Mouse (Mus musculus) limb, embryonic 15.5 days (tissue): ENCODE results near the gene Suco. TPM values are rescaled to one million over a fixed set of nuclear protein-coding genes. Genes with fewer than 3 reads are reported as not detected.

Experiments
- ATAC-seq: fragments of 200-750 bp; cut with Nextera tagmentation; 2 replicates; pipeline ENCODE4 v1.8.0; 2017; ENCODE audit warnings: low read depth, moderate TSS enrichment; ENCODE audit not compliant: insufficient number of reproducible peaks, low FRiP score, low TSS enrichment
- H3K27ac ChIP-seq: fragments of 300-500 bp; sonication (generic); 2 replicates; pipeline ENCODE4 v1.5.1; 2015; ENCODE audit warnings: moderate library complexity, mild to moderate bottlenecking, inconsistent platforms
- H3K27me3 ChIP-seq: fragments of 300-500 bp; sonication (generic); 2 replicates; pipeline ENCODE4 v1.6.1; 2015; ENCODE audit warnings: inconsistent platforms
- H3K36me3 ChIP-seq: fragments of 300-500 bp; sonication (generic); 2 replicates; pipeline ENCODE4 v1.6.1; 2015; ENCODE audit warnings: inconsistent platforms
- H3K4me1 ChIP-seq: fragments of 300-500 bp; sonication (generic); 2 replicates; pipeline ENCODE4 v1.6.1; 2015; ENCODE audit warnings: inconsistent platforms
- H3K4me2 ChIP-seq: fragments of 300-500 bp; sonication (generic); 2 replicates; pipeline ENCODE4 v1.6.1; 2015; ENCODE audit warnings: mild to moderate bottlenecking, inconsistent platforms
- H3K4me3 ChIP-seq: fragments of 300-500 bp; sonication (generic); 2 replicates; pipeline ENCODE4 v1.5.1; 2015; ENCODE audit warnings: mild to moderate bottlenecking, inconsistent platforms
- H3K9ac ChIP-seq: fragments of 300-500 bp; sonication (generic); 2 replicates; pipeline ENCODE4 v1.6.1; 2015; ENCODE audit warnings: inconsistent platforms
- H3K9me3 ChIP-seq: fragments of 300-500 bp; sonication (generic); 2 replicates; pipeline ENCODE4 v1.6.1; 2016; ENCODE audit warnings: inconsistent platforms
- WGBS: fragments of 180-500 bp; shearing (Covaris S2); methylation state at CpG from one replicate; pipeline ENCODE4 v1.1.7; 2015; 5-methylcytosine and 5-hydroxymethylcytosine counted together
- polyA plus RNA-seq: library from polyadenylated mRNA; unstranded; fragments of >200 nt; fragmentation: Nextera tagmentation; extraction: Ambion mirVana; gene quantifications from 2 replicates; pipeline ENCODE4 v1.2.1, GENCODE M21; 2015

Suco gene
- polyA plus RNA-seq, 1 experiment from 2014 or later = 23.3 TPM

DNA sequence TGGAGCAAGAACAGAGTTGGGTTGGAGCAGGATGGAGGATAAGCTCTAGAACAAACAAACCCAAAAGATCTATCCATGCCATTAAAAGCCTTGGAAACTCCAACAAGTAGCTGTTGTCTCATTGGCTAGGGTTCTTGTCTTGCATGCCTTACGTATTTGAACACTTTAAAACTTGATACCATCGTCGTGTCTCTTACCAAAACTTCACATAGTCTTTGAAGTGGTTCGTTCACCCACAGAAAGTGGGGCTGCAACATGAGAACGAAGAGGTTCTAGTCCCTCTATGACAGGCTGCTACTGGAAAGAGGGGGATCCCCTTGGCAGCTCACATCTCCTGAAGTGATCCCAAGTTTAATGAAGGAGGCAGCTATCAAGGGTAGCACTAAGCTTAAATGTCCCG lies 101.3 kb downstream of the Suco start:
- no peak overlapping the region for H3K9ac ChIP-seq
- H3K27ac ChIP-seq = no peak overlapping the region
- H3K27me3 ChIP-seq = no peaks in the 10 kb centered on the region
- H3K4me1 ChIP-seq = no peaks in the 10 kb centered on the region
- ATAC-seq = no peak
- H3K36me3 ChIP-seq = no peaks in the 10 kb centered on the region
- H3K9me3 ChIP-seq = no peaks in the 10 kb centered on the region
- WGBS = 73% methylated on average over 6 of the region's 6 CpGs
- H3K4me3 ChIP-seq = no peak overlapping the region
- H3K4me2 ChIP-seq = no peak overlapping the region

DNA sequence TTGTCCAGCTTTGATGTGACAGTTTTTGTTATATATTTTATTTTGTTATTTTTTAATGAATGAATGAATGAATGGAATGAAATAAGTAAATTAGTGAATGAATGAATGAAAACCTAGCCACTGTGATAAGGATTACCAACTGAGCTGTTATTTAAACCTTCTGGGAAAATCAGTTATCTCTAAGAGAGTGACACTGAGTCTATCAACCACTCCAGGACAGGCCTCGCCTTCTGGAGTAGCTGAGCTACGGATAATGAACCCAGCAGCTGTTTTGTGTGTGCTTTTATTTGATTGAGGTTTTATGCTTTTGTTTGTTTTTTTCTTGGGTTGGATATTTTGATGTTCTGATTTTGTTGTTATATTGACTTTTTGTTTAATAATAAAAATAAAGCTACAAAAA lies 105.2 kb downstream of the Suco start:
- no peaks in the 10 kb centered on the region for H3K4me1 ChIP-seq
- no peaks in the 10 kb centered on the region for H3K36me3 ChIP-seq
- H3K4me3 ChIP-seq = no peak overlapping the region
- no peak overlapping the region for H3K9ac ChIP-seq
- no peak overlapping the region for H3K4me2 ChIP-seq
- H3K9me3 ChIP-seq = no peaks in the 10 kb centered on the region
- H3K27ac ChIP-seq = no peak overlapping the region
- ATAC-seq = no peak
- no peaks in the 10 kb centered on the region for H3K27me3 ChIP-seq
- 74% methylated on average over 2 of the region's 2 CpGs for WGBS

DNA sequence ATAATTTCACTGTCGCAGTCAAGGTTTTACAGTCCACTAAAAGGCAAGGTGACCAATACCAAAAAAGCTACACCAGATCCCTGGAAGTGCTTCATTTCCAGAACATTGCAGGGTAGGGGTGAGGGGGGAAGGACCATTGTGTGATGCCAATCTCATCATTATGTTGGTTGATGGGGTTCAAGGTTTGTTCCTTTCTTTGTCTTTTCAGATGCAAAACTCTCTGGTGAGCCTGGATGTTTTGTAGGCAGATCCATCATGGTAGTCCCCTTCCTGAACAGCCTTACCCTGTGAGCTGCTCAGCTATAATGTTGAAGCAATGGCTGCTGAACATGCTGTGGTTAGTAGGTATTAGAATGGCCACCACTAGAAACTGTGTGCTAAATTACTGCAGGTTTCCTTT lies 107.2 kb downstream of the Suco start:
- ATAC-seq = no peak

GRCm38 (mm10) chr1:161767101-161767524 lies 109.4 kb downstream of the Suco start:
- no peak for ATAC-seq
- 57% methylated on average over 12 of the region's 12 CpGs for WGBS
- H3K36me3 ChIP-seq = no peaks in the 10 kb centered on the region
- H3K27me3 ChIP-seq = no peaks in the 10 kb centered on the region
- H3K9ac ChIP-seq = no peak overlapping the region
- no peak overlapping the region for H3K4me3 ChIP-seq
- no peaks in the 10 kb centered on the region for H3K4me1 ChIP-seq
- H3K27ac ChIP-seq = no peak overlapping the region
- H3K9me3 ChIP-seq = no peaks in the 10 kb centered on the region
- no peak overlapping the region for H3K4me2 ChIP-seq

More for the DNA sequence above, 107.2 kb downstream of the Suco start:
- 88% methylated on average over 1 of the region's 1 CpGs for WGBS
- Histone ChIP-seq H3K4me3 (no peak overlapping the region), H3K36me3 (no peaks in the 10 kb centered on the region), H3K27me3 (no peaks in the 10 kb centered on the region), H3K4me2 (no peak overlapping the region), H3K27ac (no peak overlapping the region), H3K9me3 (no peaks in the 10 kb centered on the region), H3K9ac (no peak overlapping the region), H3K4me1 (no peaks in the 10 kb centered on the region)

- 43% methylated on average over 5 of the region's 5 CpGs for WGBS
- H3K9ac ChIP-seq = no peak overlapping the region
- no peaks in the 10 kb centered on the region for H3K4me1 ChIP-seq
- no peak overlapping the region for H3K4me2 ChIP-seq
- no peak overlapping the region for H3K4me3 ChIP-seq
- no peak overlapping the region for H3K27ac ChIP-seq
- no peaks in the 10 kb centered on the region for H3K27me3 ChIP-seq
- no peaks in the 10 kb centered on the region for H3K9me3 ChIP-seq
- ATAC-seq = no peak
- H3K36me3 ChIP-seq = no peaks in the 10 kb centered on the region
Observed at GRCm38 (mm10) chr1:161766656-161767055, 109.8 kb downstream of the Suco start.

Other genes starting within 250 kb of the Suco start
- not detected in 2 replicates for gene Fasl, start 88.2 kb downstream of the Suco start, polyA plus RNA-seq
- gene Pigc, start 92.5 kb upstream of the Suco start, polyA plus RNA-seq = 48.2 and 51.4 TPM in 2 replicates
- gene 4930558K02Rik, start 103.0 kb upstream of the Suco start, polyA plus RNA-seq = not detected in 2 replicates